Mouse (Mus musculus) frontal cortex, postnatal 36 days (tissue): ENCODE measurements around the gene Tnip2.

ENCODE experiments used
- DNase-seq, 2 experiments: peaks; one replicate each; pipeline ENCODE4 v3.0.0; 2022; ENCODE audit warnings: low spot score in 2 of 2

Tnip2 gene

DNA sequence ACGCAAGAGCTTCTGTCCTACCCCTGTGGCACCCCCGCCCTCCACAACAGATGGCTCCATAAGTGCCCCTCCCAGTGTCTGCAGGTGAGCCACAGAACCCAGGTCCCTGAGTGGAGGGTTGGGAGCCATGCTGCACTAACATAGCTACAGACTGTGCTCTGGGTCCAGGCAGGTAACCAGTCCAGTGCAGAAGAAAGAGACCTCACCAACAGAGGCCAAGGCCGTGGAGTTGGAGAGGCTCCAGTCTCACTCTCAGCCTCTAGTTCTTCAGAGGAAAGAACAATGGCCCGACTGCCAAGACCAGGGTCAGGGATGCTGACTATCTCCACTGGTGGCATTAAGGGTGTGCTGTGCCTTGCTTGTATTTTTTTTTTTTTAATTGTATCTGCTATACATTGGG, 52.5 kb downstream of the Tnip2 start:
- no peak for DNase-seq

DNA sequence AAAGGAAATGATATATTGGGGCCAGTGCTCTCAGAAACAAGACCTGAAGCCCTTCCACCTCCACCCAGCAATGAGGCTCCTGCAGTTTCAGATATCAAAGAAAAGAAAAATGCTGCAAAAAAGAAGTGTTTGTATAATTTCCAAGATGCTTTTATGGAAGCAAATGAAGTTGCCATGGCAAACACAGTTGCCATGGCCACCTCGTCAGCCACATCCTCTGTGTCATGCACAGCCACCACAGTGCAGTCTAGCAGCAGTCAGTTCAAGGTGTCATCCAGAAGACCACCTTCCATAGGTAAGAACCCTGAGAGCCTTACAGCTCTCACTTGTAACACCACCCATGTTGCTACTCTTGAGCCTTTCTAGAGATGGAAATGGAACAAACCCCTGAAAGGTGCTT, 54.8 kb downstream of the Tnip2 start:
- DNase-seq: peak in 1 of 2 experiments; percentile 23

DNA sequence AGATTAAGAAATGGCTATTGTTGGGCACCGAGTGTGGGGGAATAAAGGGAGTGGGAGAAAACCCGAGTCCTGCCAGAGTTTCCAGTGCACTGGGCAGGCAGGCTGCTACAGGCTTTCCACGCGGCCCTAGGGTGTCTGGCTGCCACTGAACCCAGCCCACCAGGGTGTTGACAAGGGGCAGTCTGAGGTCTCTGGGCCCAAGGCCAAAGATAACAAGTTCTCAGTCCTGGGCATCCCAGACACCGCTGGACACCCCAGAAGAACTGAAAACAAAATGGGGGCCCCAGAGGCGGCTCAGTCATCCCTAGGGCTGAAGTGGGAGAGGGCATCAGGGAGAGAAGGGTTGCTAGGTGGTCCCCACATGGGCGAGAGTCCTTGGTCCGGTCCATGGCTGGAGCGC, 67.6 kb downstream of the Tnip2 start:
- DNase-seq: no peak
